Mouse (Mus musculus) hindbrain, embryonic 14.5 days (tissue): ENCODE measurements around the gene Gpr137b. TPM values are rescaled to one million over a fixed set of nuclear protein-coding genes. Genes with fewer than 3 reads are reported as not detected.
"Not testable (repeated sequence)": the region's sequence is repeated elsewhere in the genome, so short reads cannot be mapped to it uniquely, and the experiment has no call there.

Experiments
- ATAC-seq: fragments of 200-750 bp; cut with Nextera tagmentation; 2 replicates; pipeline ENCODE4 v1.8.0; 2017; ENCODE audit warnings: moderate number of reproducible peaks, mild to moderate bottlenecking, moderate TSS enrichment, moderate library complexity; ENCODE audit not compliant: low FRiP score
- DNase-seq: peaks from one replicate; pipeline ENCODE4 v3.0.0-alpha.2; 2015; ENCODE audit warnings: low spot score
- H3K27ac ChIP-seq: fragments of 300-500 bp; sonication (generic); 2 replicates; pipeline ENCODE4 v1.5.1; 2014; ENCODE audit warnings: mild to moderate bottlenecking, moderate library complexity
- H3K27me3 ChIP-seq: fragments of 300-500 bp; sonication (generic); 2 replicates; pipeline ENCODE4 v1.6.1; 2014; ENCODE audit warnings: mild to moderate bottlenecking, low read length, mixed read lengths; ENCODE audit not compliant: control insufficient read depth, insufficient read depth
- H3K36me3 ChIP-seq: fragments of 300-500 bp; sonication (generic); replicated peaks from 2 replicates; pipeline ENCODE4 v1.6.1; 2014; ENCODE audit not compliant: control insufficient read depth, insufficient read depth
- H3K4me1 ChIP-seq: fragments of 300-500 bp; sonication (generic); replicated peaks from 2 replicates; pipeline ENCODE4 v1.6.1; 2014; ENCODE audit warnings: antibody characterized with exemption, low read length, mixed read lengths; ENCODE audit not compliant: control insufficient read depth, insufficient read depth
- H3K4me2 ChIP-seq: fragments of 300-500 bp; sonication (generic); replicated peaks from 2 replicates; pipeline ENCODE4 v1.6.1; 2014; ENCODE audit warnings: mild to moderate bottlenecking, moderate library complexity
- H3K4me3 ChIP-seq: fragments of 300-500 bp; sonication (generic); replicated peaks from 2 replicates; pipeline ENCODE4 v1.5.1; 2014; ENCODE audit warnings: mild to moderate bottlenecking, low read length
- H3K9ac ChIP-seq: fragments of 300-500 bp; sonication (generic); 2 replicates; pipeline ENCODE4 v1.6.1; 2014
- H3K9me3 ChIP-seq: fragments of 300-500 bp; sonication (generic); 2 replicates; pipeline ENCODE4 v1.6.1; 2016; ENCODE audit warnings: low read length; ENCODE audit not compliant: control insufficient read depth
- WGBS: fragments of 180-500 bp; shearing (Covaris S2); extraction: QIAGEN DNeasy Blood & Tissue Kit; methylation state at CpG from one replicate; pipeline ENCODE4 v1.1.7; 2014; 5-methylcytosine and 5-hydroxymethylcytosine counted together
- polyA plus RNA-seq: library from polyadenylated mRNA; unstranded; fragments of >200 nt; fragmentation: Nextera tagmentation; extraction: Ambion mirVana; gene quantifications from 2 replicates; pipeline ENCODE4 v1.2.1, GENCODE M21; 2014

Gpr137b gene
- polyA plus RNA-seq, 1 experiment from 2014 or later: 30.2 TPM

- ATAC-seq (no peak), DNase-seq (no peak)
- no peaks in the 10 kb centered on the region for H3K4me1 ChIP-seq
- H3K36me3 ChIP-seq: no peaks in the 10 kb centered on the region
- WGBS: 87% methylated on average over 3 of the region's 3 CpGs
- H3K4me3 ChIP-seq: no peak overlapping the region
- H3K27me3 ChIP-seq: no peaks in the 10 kb centered on the region
- no peaks in the 10 kb centered on the region for H3K9me3 ChIP-seq
- no peak overlapping the region for H3K27ac ChIP-seq
- no peak overlapping the region for H3K4me2 ChIP-seq
- H3K9ac ChIP-seq: no peak overlapping the region
Measured at GRCm38 (mm10) chr13:13414206-13414605, 20.4 kb upstream of the Gpr137b start.

GRCm38 (mm10) chr13:13405511-13405910, 11.7 kb upstream of the Gpr137b start:
- H3K9me3 ChIP-seq, H3K4me3 ChIP-seq, ATAC-seq, H3K27me3 ChIP-seq, H3K4me2 ChIP-seq, H3K9ac ChIP-seq, H3K27ac ChIP-seq, H3K36me3 ChIP-seq, H3K4me1 ChIP-seq, DNase-seq: not testable (repeated sequence)
- WGBS: no CpG with 5 or more reads among the region's 6 CpGs

GRCm38 (mm10) chr13:13404517-13405155, 10.8 kb upstream of the Gpr137b start:
- not testable (repeated sequence) for H3K4me3 ChIP-seq, H3K27me3 ChIP-seq, DNase-seq, ATAC-seq, H3K9ac ChIP-seq, H3K27ac ChIP-seq, H3K4me2 ChIP-seq, H3K9me3 ChIP-seq, H3K4me1 ChIP-seq, H3K36me3 ChIP-seq
- WGBS: 84% methylated on average over 6 of the region's 6 CpGs

GRCm38 (mm10) chr13:13403839-13404238, 10.0 kb upstream of the Gpr137b start:
- not testable (repeated sequence) for H3K9ac ChIP-seq, H3K36me3 ChIP-seq, DNase-seq, ATAC-seq, H3K4me3 ChIP-seq, H3K27ac ChIP-seq, H3K27me3 ChIP-seq, H3K4me2 ChIP-seq, H3K4me1 ChIP-seq, H3K9me3 ChIP-seq
- WGBS: 89% methylated on average over 4 of the region's 6 CpGs

GRCm38 (mm10) chr13:13403366-13403765, 9.6 kb upstream of the Gpr137b start:
- H3K9ac ChIP-seq, H3K4me1 ChIP-seq, H3K27me3 ChIP-seq, H3K9me3 ChIP-seq, H3K27ac ChIP-seq, H3K4me3 ChIP-seq, H3K4me2 ChIP-seq, H3K36me3 ChIP-seq, ATAC-seq, DNase-seq: not testable (repeated sequence)
- 81% methylated on average over 2 of the region's 3 CpGs for WGBS

GRCm38 (mm10) chr13:13402818-13403217, 9.0 kb upstream of the Gpr137b start:
- not testable (repeated sequence) for H3K4me1 ChIP-seq, DNase-seq, H3K9ac ChIP-seq, H3K9me3 ChIP-seq, H3K27me3 ChIP-seq, ATAC-seq, H3K36me3 ChIP-seq, H3K27ac ChIP-seq, H3K4me3 ChIP-seq, H3K4me2 ChIP-seq
- 86% methylated on average over 5 of the region's 5 CpGs for WGBS

- H3K9me3 ChIP-seq, H3K27me3 ChIP-seq, H3K4me1 ChIP-seq, H3K9ac ChIP-seq, H3K4me3 ChIP-seq, H3K4me2 ChIP-seq, H3K36me3 ChIP-seq, H3K27ac ChIP-seq, DNase-seq, ATAC-seq: not testable (repeated sequence)
- 85% methylated on average over 3 of the region's 3 CpGs for WGBS
Measured at GRCm38 (mm10) chr13:13400851-13401250, 7.0 kb upstream of the Gpr137b start.

GRCm38 (mm10) chr13:13394096-13394395, 232 bp upstream of the Gpr137b start:
- H3K36me3 ChIP-seq, H3K9me3 ChIP-seq, H3K9ac ChIP-seq, H3K4me1 ChIP-seq, H3K27me3 ChIP-seq, H3K27ac ChIP-seq: not testable (repeated sequence)
- peak overlapping the region; percentile 52 for H3K4me2 ChIP-seq
- peak overlapping the region; percentile 36 for H3K4me3 ChIP-seq
- WGBS: under 1% methylated on average over 14 of the region's 15 CpGs
- ATAC-seq (peak; percentile 79; the same call in 1 of the 2 replicates), DNase-seq (peak; percentile 59)

- 80% methylated on average over 1 of the region's 7 CpGs for WGBS
- not testable (repeated sequence) for H3K4me2 ChIP-seq, H3K36me3 ChIP-seq, H3K27ac ChIP-seq, H3K9ac ChIP-seq, ATAC-seq, H3K9me3 ChIP-seq, H3K4me1 ChIP-seq, H3K4me3 ChIP-seq, DNase-seq, H3K27me3 ChIP-seq
Measured at GRCm38 (mm10) chr13:13378168-13378859, 15.5 kb downstream of the Gpr137b start.
